Mouse (Mus musculus) stomach, adult 2 months (tissue): Measurements from ENCODE around the gene Sort1. TPM values are rescaled to one million over a fixed set of nuclear protein-coding genes. Genes with fewer than 3 reads are reported as not detected.

ENCODE experiments used
- polyA plus RNA-seq: library from polyadenylated mRNA; depleted of rRNA; stranded (reverse); fragments of >200 nt; gene quantifications from 2 replicates; pipeline ENCODE4 v1.2.3, GENCODE M21; 2012; rRNA removed

The Sort1 gene
- 23.1 and 28.2 TPM in 2 replicates for polyA plus RNA-seq

DNA sequence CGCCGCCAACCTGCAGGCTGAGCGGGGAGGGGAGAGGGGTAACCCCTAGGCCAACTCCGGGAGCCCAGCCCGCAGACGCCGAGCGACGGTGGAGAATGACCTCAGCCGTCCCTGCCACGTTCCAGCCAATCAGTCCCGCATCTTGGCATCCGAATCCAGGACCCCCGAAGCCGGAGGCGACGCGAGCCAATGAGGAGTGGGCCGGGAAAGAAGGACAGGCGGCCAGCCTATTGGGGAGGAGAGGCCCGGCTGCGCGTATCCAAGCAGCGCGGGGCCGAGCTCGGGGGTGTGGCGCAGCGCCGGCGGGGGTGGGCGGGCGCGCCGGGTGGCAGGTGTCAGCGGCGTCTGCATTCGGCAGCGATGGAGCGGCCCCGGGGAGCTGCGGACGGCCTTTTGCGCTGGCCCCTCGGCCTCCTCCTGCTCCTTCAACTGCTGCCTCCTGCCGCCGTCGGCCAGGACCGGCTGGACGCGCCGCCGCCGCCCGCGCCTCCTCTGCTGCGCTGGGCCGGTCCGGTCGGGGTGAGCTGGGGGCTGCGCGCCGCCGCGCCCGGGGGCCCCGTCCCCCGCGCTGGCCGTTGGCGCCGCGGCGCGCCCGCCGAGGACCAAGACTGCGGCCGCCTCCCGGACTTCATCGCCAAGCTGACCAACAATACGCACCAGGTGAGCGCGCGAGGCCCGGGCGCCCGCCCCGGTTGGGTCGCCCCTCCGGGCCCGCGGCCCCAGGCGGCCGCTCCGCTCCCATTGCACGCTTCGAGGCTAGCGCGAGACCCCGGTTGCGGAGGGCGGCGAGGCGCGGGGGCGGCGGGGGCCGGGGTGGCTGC is at the start of gene Sort1:
TSS of gene Sort1 (plus strand) at position 302 of the 821 bp plus-strand sequence.

DNA sequence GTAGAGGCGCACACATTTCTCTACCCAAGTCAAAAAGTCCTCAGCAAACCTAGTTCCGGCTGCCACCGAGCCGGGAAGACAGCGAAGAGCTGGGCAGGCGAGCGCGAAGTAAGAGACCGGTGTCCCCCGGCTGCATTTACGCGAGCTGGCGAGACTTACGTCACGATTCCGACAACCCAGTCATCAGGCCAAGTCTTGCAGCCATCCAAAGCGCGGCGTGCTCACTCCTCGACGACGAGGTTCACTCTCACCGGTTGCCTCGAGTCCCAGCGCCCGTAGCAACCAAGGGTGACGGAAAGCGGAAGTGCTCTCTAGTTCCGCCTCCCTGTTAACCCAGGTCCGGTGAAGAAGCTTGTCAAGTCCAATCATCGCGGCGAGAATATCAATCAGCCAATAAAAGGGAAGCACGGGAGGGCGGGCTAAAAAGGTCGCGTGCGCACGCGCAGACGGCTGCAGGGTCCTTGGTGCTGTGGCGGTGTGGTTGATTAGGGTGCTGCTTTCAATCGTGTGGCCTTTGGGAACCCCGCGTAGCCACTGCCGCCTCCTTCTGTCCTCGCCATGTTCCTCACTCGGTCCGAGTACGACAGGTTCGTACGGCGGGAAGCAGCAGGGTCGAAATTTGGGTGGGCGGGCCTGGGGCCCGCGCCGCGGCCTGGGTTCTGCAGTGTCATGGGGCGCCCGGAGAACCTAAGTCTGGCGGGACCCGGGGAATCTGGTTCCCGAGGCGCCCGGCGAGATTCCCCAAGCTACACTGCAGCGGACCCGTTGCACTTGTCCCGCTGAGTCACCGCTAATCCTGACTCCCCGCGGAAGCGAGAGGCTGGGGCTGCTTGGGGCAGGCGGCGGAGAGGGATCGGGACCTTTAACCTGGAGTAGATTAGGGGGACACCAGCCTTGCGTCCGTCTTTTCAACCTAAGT is 26.9 kb upstream of the Sort1 start, which contains the start of gene Psma5:
TSS of gene Psma5 (plus strand) at position 208 of the 919 bp plus-strand sequence.

DNA sequence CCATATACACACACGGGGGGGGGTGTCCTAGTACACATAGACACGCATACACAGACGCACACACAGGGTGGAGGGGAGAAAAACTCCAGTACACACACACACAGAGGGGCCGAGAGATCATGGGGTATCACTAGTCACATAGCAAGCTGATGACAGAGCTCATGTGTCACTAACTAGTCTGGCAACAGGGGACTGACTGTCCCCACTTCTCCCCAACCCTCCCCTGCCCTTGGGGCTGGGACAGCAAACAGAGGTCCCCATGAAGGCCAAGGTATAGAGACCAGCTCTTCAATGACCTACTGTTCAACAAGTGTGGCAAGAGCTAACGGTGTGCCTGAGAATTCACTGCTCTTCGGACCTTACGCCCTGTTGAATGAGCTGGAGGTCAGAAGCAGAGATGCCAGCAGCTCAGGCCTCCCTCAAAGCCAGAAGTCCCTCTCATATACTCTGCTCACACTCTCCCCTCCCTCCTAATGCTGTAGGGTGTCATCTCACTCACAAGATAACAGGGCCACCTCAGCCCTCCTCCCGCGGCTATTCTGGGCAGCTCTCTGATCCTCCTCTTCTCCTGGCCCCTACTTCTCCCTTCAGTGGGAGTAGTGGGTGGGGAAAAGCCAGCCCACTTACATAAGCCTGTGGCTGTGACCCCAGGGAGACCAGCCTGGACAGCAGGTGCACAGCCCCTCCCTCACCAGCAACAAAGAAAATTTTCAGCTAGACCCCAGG is 80.6 kb downstream of the Sort1 start, which contains the start of gene Mybphl:
TSS of gene Mybphl (plus strand) at position 642 of the 726 bp plus-strand sequence.

DNA sequence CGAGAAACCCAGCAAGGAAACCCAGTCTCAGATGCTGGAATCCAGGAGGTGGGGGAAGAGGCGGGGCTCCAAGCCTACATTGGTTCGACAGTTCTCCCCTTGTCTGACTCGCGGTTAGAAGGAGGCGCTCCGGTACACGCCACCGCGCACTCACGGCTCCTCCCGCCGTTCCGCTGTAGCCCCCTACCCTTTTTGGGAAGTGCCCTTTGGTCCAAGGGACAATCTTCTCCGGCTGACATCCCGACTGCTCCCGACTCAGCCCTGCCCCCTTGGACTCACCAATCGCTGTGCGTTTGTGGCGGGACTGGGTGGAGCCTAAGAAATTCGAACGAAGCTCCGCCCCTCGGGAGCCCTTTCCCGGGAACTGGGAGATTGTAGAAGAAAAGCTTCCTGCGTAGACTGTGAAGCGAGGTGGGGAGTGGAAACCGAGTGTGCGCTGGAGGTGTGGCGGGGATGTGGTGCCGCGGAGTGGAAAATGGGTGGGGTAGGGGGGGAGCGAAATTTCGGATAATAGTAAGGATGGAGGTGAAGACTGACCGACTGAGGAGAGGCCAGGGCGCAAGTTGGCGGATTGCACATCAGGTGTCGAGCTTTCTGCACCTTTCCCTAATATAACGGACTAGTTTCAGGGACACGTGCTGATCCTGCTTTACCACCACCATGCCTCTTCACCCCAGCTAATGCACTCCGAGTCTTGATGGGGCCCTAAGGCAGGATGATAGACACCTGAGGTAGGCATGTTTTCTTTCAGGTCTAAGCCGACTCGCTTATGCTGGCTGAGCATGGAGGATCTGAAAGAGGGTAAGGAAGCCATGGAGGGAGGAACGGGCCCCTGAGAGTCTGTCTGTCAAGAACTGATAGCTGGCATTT is 99.8 kb downstream of the Sort1 start, which contains the start of gene Psrc1:
TSS of gene Psrc1 (plus strand) at position 355 of the 870 bp plus-strand sequence.

Other genes with a start within 250 kb of the Sort1 start
- 4.6 and 5.2 TPM in 2 replicates for gene Gstm4, start 239.2 kb upstream of the Sort1 start, polyA plus RNA-seq
- 60.5 and 89.7 TPM in 2 replicates for gene Ampd2, start 197.4 kb upstream of the Sort1 start, polyA plus RNA-seq
- gene Gnat2, start 191.3 kb upstream of the Sort1 start, polyA plus RNA-seq: 0.06 TPM in 1 of 2 replicates, not detected in the other
- 4.1 and 4.7 TPM in 2 replicates for gene Gnai3, start 137.9 kb upstream of the Sort1 start, polyA plus RNA-seq
- 0.06 and 0.08 TPM in 2 replicates for gene Gpr61, start 129.2 kb upstream of the Sort1 start, polyA plus RNA-seq
- 10.0 and 10.8 TPM in 2 replicates for gene Amigo1, start 97.7 kb upstream of the Sort1 start, polyA plus RNA-seq
- 4.1 and 4.9 TPM in 2 replicates for gene Cyb561d1, start 82.9 kb upstream of the Sort1 start, polyA plus RNA-seq
- 3.1 and 3.3 TPM in 2 replicates for gene Atxn7l2, start 73.1 kb upstream of the Sort1 start, polyA plus RNA-seq
- 1.2 and 3.1 TPM in 2 replicates for gene Sypl2, start 57.4 kb upstream of the Sort1 start, polyA plus RNA-seq
- gene Psma5, start 27.2 kb upstream of the Sort1 start, polyA plus RNA-seq: 7.7 and 8.8 TPM in 2 replicates
- gene Mybphl, start 80.8 kb downstream of the Sort1 start, polyA plus RNA-seq: not detected in 2 replicates
- 2.5 and 2.6 TPM in 2 replicates for gene Psrc1, start 99.8 kb downstream of the Sort1 start, polyA plus RNA-seq
- gene Celsr2, start 131.5 kb downstream of the Sort1 start, polyA plus RNA-seq: 16.7 and 22.7 TPM in 2 replicates
- gene Sars, start 161.1 kb downstream of the Sort1 start, polyA plus RNA-seq: 17.0 and 19.6 TPM in 2 replicates